Comparison of ENCODE assay signal across 25 mouse cellular contexts in genomic region chr10:31540518-31540917, GRCm38 (mm10).
"Had no signal": no experiment of that assay in that cellular context is flagged by ENCODE, and none has a peak within 500 bp of the region (broad histone marks: within the 10 kb centered on the region; RNA-seq: fewer than 3 reads in every experiment).

No protein-coding gene starts in this region.

- H3K4me2 ChIP-seq: heart, embryonic 12.5 days; hindbrain, embryonic 12.5 days; hindbrain, embryonic 15.5 days; kidney, embryonic 15.5 days; limb, embryonic 13.5 days; limb, embryonic 15.5 days; liver, embryonic 12.5 days had no signal

- H3K36me3 ChIP-seq: heart, embryonic 10.5 days; heart, embryonic 12.5 days; hindbrain, embryonic 12.5 days; hindbrain, embryonic 15.5 days; kidney, embryonic 15.5 days; limb, embryonic 13.5 days; limb, embryonic 15.5 days; liver, embryonic 12.5 days had no signal

- H3K27me3 ChIP-seq: heart, embryonic 12.5 days; hindbrain, embryonic 12.5 days; hindbrain, embryonic 15.5 days; kidney, embryonic 15.5 days; limb, embryonic 13.5 days; limb, embryonic 15.5 days; liver, embryonic 12.5 days had no signal

- ATAC-seq: hindbrain, postnatal 0 days; intestine, embryonic 16.5 days; liver, embryonic 12.5 days had no signal

- H3K4me1 ChIP-seq: hindbrain, embryonic 12.5 days; hindbrain, embryonic 15.5 days; kidney, embryonic 15.5 days; limb, embryonic 15.5 days; liver, embryonic 12.5 days had no signal

- H3K9ac ChIP-seq: heart, embryonic 12.5 days; hindbrain, embryonic 12.5 days; hindbrain, embryonic 15.5 days; kidney, embryonic 15.5 days; limb, embryonic 13.5 days; limb, embryonic 15.5 days; liver, embryonic 12.5 days had no signal

- H3K4me3 ChIP-seq: gastrocnemius, adult 2 months; heart, embryonic 10.5 days; heart, embryonic 12.5 days; hindbrain, embryonic 12.5 days; hindbrain, embryonic 15.5 days; kidney, embryonic 15.5 days; limb, embryonic 13.5 days; limb, embryonic 15.5 days; liver, embryonic 12.5 days had no signal

- H3K9me3 ChIP-seq: heart, embryonic 10.5 days; heart, embryonic 12.5 days; hindbrain, embryonic 12.5 days; hindbrain, embryonic 15.5 days; kidney, embryonic 15.5 days; limb, embryonic 13.5 days; limb, embryonic 15.5 days; liver, embryonic 12.5 days had no signal

- DNase-seq: gastrocnemius, adult 2 months; gastrocnemius, postnatal 10 days; gastrocnemius, postnatal 25 days; heart, adult 18-20 months; heart, postnatal 10 days; heart, postnatal 36 days; kidney, adult 11 months; kidney, adult 2 months; kidney, adult 9 months; kidney, postnatal 14 days; kidney, postnatal 36 days; layer of hippocampus, adult 9-11 months; layer of hippocampus, postnatal 36 days; left cerebral cortex, postnatal 4 days had no signal

- H3K27ac ChIP-seq: gastrocnemius, adult 2 months; heart, embryonic 10.5 days; hindbrain, embryonic 12.5 days; hindbrain, embryonic 15.5 days; hindbrain, postnatal 0 days; kidney, embryonic 15.5 days; kidney, postnatal 0 days; limb, embryonic 13.5 days; limb, embryonic 15.5 days; liver, embryonic 12.5 days had no signal
